Mouse (Mus musculus) stomach, postnatal 0 days (tissue): Measurements from ENCODE around the gene Hck.

Experiments
- CTCF ChIP-seq: IDR thresholded peaks from 2 replicates; pipeline ENCODE4 v1.5.1; 2016; ENCODE audit warnings: antibody characterized with exemption, low read depth, mild to moderate bottlenecking, moderate library complexity
- EP300 ChIP-seq: optimal IDR thresholded peaks from 2 replicates; pipeline ENCODE3; 2016; ENCODE audit warnings: antibody characterized with exemption

- TF ChIP-seq CTCF (no peak), EP300 (no peak)
Observed at GRCm38 (mm10) chr2:153139158-153139557, 30.9 kb downstream of the Hck start.
